Mouse (Mus musculus) brown adipose tissue, adult 24 weeks (tissue): ENCODE results near the gene Dpysl4. TPM values are rescaled to one million over a fixed set of nuclear protein-coding genes. Genes with fewer than 3 reads are reported as not detected.
A peak's percentile ranks its signal among the peaks of the same experiment; 100 is the strongest.

Source experiments
- H3K27ac ChIP-seq: fragments of 200-500 bp; replicated peaks from 2 replicates; pipeline ENCODE4 v1.5.1; 2012; ENCODE audit warnings: low read depth, mild to moderate bottlenecking, low read length
- H3K4me1 ChIP-seq: fragments of 200-500 bp; 2 replicates; pipeline ENCODE4 v1.6.1; 2012; ENCODE audit warnings: low read length, mixed read lengths; ENCODE audit not compliant: control insufficient read depth, insufficient read depth, insufficient read length
- H3K4me3 ChIP-seq: fragments of 200-500 bp; 2 replicates; pipeline ENCODE4 v1.5.1; 2012; ENCODE audit warnings: low read depth, mild to moderate bottlenecking, low read length, moderate library complexity; ENCODE audit not compliant: insufficient read depth
- polyA plus RNA-seq: library from polyadenylated mRNA; stranded (reverse); fragments of >200 nt; gene quantifications from 2 replicates; pipeline ENCODE4 v1.2.4, GENCODE M21; 2012; ENCODE audit not compliant: missing spikeins, insufficient read depth, insufficient read length

The Dpysl4 gene
- 0.54 TPM in 1 of 2 replicates, not detected in the other for polyA plus RNA-seq

DNA sequence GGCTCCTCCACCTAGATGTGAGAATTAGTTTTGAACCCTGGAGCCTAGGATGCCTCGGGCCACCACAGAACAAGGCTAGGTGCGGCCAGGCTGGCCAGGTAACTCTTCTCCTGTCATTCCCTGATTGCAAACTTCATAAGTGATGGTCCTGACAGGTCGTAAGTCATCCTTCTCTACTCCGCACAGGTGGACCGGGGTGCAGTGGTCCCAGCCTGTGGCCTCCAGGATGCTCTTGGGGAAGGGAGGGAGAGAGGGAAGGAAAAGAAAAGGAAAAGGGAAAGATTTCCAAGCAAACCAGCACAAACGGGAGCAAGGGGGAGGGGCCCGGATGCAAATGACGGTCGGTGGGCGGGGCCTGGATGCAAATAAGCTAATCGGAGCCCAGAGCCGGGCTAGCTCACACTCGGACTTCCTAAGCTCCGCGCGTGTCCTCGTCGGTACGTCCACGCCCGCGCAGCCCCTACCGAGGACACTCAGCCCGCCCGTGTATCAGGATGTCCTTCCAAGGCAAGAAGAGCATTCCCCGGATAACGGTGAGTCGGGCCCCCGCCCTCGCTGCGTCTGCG lies at the start of gene Dpysl4:
Gene Dpysl4, plus strand, starts transcription at position 373 of the 566 bp plus-strand sequence.
- Histone ChIP-seq H3K4me1 (no peaks in the 10 kb centered on the region), H3K27ac (no peak within 1 kb of the TSS), H3K4me3 (peak within 1 kb of the TSS; percentile 62)

DNA sequence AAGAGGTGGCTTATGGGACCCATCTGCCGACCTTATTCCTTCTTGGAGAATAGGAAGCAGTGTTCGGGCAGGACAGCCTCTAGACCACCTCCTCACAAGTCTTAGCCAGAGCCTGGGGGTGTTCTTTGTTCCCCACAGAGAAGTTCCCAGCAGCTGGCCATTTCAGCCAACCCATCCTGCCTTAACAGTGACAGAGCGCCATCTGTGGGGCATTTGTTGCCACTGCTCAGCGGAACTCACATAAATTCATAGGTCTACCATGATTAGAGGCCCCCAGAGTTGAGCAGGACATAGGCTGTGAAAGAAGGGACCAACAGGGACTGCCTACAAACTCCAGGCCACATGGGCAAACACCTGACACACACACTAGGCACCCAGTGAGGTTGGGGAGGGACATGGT lies 22.4 kb upstream of the Dpysl4 start:
- Histone ChIP-seq H3K4me3 (no peak overlapping the region), H3K4me1 (0 out of 2 replicates have a peak, but pooled peaks cover 4% of the 10 kb centered on the region), H3K27ac (no peak overlapping the region)

DNA sequence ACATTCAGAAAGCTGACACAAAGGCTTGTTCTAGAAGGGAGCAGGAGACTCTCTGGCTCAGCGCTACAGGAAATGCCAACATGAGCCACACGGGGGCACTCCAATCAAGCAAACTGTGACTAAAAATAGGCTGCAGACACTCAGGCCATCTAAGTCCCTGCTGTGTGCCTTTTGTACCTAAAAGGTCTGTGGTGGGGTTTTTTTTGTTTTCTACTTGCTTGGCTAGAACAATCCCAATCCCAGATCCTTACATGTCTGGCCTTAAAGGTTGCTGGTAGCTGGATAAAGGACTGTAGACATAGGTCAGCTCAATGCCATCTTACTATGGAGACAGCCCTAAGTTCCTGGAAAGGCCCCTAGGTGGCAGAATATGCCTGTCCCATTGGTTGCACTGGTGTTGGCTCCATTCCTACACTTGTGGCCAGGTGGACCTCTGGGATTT lies 17.6 kb upstream of the Dpysl4 start:
- Histone ChIP-seq H3K4me3 (no peak overlapping the region), H3K27ac (no peak overlapping the region), H3K4me1 (0 out of 2 replicates have a peak, but pooled peaks cover 4% of the 10 kb centered on the region)

DNA sequence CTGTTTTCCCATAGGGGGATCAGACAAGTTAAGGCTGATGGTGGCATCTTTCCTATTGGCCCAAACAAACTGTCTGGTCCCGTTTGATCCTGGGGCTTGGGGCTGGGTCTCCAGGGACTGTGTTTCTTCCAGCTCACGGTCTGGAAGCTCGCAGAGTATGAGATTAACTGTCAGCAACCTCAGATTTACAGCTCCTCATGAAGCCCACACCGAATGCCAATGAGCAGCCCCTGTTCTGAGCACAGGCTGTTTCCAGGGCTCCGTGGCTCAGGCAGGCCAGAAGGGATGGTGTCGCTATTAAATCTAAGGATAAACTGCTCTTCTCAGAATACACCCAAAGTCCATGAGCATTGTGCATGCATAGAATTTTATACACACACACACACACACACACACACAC lies 11.6 kb upstream of the Dpysl4 start:
- Histone ChIP-seq H3K27ac (no peak overlapping the region), H3K4me1 (no peaks in the 10 kb centered on the region), H3K4me3 (no peak overlapping the region)

DNA sequence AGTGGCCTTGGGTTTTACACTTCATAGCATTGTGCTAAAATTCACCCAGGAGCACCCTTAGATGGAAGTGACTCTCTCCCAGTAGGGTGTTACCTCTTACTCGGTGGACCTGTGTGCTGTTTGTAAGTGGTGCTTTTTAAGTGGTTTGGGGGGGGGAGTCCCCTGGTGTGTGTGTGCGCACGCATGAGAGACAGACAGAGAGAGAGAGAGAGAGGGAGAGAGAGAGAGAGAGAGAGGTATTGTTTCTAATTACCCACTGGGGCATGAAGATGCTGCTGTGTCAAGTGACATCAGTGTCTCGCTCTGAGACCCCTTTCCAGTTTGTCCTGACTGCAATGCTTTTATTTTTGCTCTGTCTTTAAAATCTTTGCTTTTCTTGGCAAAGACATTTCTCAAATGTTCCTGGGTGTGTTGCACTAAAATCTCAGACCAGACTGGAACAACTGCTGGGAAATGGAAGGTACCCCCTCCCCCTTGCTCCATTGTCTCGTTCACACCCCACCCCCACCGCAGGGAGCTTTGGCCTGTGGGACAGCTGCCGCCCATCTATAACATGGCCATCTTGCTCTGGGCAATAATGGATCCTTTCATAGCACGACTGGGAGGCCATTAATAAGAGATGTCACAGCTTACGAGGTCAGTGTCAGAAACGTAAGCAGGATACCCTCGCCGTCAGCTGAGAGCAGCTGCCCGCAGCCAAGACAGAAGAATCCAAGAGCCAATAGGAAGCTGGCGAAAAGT lies 10.6 kb upstream of the Dpysl4 start:
- H3K4me3 ChIP-seq = no peak overlapping the region
- no peaks in the 10 kb centered on the region for H3K4me1 ChIP-seq
- no peak overlapping the region for H3K27ac ChIP-seq

DNA sequence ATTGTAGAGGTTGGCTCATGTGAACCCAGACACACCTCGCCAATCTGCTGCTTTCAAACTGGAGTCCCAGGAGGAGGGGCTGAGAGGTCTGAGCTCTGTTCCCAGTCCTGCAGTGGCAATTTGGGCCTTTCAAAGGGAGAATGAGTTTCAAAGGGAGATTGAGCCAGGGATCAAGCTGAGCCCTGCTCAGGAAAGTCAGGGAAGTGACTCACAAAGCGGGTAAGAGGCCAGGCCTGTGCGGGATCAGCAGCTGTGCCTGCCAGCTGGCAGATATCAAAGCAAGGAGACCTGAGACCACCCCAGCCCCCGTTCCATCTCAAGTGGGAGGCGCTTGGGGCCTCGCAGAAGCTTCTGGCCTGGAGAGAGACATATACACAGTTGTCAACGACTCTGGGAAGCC lies 8.5 kb upstream of the Dpysl4 start:
- Histone ChIP-seq H3K27ac (no peak overlapping the region), H3K4me3 (no peak overlapping the region), H3K4me1 (no peaks in the 10 kb centered on the region)

DNA sequence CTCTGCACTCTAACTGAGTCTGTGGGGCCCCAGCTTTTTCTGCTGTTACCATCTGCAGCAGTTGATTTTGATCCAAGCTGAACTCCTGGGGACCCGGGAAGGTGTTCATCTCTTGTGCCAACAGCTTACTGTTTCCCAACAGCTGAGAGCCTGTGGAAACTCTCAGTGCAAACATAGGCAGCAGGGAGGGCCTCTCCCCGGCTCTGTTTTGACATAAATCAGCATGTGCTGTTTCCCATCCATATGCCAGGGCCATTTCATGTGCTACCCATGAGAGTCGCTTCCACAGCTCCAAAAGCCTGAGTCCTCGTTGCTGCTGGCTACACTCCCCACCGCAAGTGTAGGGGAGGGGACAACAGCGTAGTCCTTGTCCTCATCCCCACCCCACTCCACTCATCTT lies 7.6 kb upstream of the Dpysl4 start:
- no peak overlapping the region for H3K27ac ChIP-seq

DNA sequence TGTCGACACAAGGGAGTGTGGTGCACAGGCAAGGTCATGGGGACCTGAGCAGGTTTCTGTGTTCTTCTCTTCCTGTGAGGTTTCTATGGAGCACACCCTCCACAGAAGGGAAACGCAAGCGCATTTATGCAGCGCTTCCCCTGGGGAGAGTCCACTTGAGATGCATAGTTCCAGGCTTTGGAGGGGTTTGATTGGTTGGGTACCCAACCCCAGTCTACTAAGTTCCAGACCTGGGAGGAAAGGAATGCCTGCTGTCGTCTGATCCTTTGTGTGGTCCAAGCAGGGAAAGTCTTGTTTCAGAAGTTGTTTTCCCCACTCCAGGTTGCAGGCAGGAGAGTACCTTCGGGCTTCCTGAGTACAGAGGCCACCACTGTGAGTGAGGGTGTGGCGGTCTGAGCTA lies 6.7 kb upstream of the Dpysl4 start:
- H3K4me1 ChIP-seq = no peaks in the 10 kb centered on the region
- no peak overlapping the region for H3K4me3 ChIP-seq
- H3K27ac ChIP-seq = no peak overlapping the region

More for the DNA sequence above, 7.6 kb upstream of the Dpysl4 start:
- Histone ChIP-seq H3K4me1 (no peaks in the 10 kb centered on the region), H3K4me3 (no peak overlapping the region)

DNA sequence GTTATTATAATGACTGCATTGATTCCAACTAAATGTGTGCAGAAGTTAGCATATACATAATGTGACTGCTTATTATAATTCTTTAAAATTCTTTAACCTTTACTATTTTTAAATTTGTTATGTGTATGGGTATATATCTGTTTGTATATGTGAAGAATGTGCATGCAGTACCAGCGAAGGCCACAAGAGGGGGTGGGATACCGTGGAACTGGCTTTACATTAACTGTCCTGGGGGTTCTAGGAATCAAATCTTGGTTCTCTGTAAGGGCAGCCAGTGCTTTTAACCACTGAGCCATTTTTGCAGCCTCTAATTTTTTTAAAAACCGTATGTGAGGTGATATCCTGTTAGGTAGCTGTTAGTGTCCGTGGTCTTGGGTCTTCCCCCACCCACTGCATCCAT lies 5.1 kb upstream of the Dpysl4 start:
- H3K4me1 ChIP-seq = no peaks in the 10 kb centered on the region
- no peak overlapping the region for H3K4me3 ChIP-seq
- no peak overlapping the region for H3K27ac ChIP-seq

DNA sequence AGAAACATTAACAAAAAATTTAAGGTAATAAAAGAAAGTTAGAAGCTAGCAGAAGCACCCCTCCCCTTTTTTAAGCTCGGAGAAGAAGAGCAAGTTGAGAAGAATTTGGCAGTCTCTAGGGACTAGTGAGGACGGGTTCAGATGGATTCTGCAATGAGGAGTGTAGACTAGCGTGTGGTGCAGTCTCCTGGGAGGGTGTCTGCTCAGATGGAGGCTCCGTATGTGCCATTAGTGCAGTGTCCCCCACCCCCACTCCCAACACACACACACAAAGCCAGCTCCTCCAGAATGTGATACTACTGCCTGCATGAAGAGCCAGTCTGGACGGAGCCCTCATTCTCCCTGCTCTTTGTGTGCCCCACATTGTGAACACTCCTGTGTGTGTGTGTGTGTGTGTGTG lies 4.6 kb upstream of the Dpysl4 start:
- Histone ChIP-seq H3K4me1 (no peaks in the 10 kb centered on the region), H3K27ac (no peak overlapping the region), H3K4me3 (no peak overlapping the region)

DNA sequence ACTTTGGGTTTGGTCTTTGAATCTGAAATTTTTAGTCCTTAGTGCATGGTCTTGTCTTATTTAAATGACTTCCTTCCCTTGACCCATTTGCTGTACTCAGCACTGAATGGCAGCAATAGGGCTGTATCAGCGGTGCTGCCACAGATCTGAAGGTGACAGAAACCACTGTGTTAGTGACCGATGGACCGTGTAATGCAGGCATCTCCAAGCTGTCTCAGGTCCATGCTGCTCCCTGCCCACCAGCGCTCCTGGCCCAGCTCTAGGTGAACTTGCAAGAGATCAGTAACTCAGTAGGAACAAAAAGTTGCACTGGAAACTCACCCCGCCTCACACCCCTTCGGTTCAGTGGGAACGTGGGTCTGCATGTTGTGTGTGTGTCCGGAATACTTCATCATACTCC lies 3.5 kb upstream of the Dpysl4 start:
- H3K4me1 ChIP-seq = no peaks in the 10 kb centered on the region
- H3K4me3 ChIP-seq = no peak overlapping the region
- no peak overlapping the region for H3K27ac ChIP-seq

DNA sequence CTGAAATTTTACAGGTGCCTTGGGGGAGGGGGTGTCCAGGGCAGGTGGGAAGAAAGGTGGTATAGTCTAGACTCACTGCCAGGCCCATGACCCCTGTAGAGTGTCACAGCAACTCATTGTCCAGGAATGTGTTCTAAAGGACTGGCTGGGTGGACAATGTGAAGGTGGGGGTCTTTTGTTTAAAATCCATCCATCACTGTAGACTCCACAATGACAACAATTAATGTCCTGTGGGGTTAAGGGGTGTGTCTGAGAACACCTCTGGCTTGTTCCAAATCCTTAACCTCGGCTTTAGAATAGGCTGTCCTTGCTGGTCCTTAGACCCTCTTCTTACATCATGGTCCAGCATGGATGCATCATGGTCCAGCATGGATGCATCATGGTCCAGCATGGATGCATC lies 1.5 kb upstream of the Dpysl4 start:
- Histone ChIP-seq H3K4me3 (no peak overlapping the region), H3K27ac (no peak overlapping the region), H3K4me1 (no peaks in the 10 kb centered on the region)

DNA sequence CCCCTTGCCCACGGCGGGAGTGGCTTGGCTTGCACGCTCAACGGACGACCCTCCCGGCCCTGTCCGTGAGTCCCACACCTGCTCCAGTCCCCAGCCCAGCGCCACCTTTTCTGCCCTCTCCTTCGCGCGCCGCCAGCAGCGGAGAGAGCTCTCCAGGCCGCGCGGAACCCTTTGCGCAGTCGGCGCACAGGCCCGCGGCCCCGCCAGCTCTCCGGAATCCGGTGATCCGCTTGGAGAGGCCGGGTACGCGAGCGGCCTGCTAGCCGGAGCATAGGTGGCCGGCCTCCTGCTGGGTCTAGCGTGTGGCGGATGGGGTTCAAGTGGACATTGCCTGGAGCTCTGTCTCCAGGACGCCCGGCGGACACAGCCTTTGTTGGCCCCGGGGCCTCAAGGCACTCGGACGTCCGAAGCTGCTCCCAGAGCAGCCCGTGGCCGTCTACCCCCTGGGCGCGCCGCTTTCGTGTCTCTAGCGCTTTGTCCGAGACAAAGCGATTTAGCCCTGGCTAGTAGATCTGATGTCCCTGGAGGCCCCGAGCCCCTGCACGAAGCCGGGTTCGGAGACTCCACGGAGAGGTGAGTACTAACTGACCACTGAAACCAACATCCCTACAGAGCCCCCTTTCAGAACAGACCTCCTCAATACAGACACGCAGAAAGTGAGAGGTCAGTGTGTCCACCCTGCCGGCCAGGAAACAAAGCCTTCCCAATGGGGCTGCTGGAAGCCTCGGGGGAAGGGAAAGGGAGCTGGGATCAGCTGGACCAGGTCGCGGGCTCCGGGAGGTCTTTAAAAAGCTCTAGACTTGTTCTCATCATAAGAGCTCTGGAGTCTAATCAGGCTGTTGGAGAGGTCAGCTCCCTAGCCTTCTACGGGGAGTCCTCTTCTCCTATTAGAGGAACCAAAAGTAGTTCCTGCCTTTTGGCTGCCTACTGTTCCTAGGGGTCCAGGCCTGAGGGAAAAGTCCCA lies 676 bp downstream of the Dpysl4 start:
- H3K4me3 ChIP-seq = peak overlapping the region; percentile 62
- no peak overlapping the region for H3K27ac ChIP-seq
- H3K4me1 ChIP-seq = no peaks in the 10 kb centered on the region

DNA sequence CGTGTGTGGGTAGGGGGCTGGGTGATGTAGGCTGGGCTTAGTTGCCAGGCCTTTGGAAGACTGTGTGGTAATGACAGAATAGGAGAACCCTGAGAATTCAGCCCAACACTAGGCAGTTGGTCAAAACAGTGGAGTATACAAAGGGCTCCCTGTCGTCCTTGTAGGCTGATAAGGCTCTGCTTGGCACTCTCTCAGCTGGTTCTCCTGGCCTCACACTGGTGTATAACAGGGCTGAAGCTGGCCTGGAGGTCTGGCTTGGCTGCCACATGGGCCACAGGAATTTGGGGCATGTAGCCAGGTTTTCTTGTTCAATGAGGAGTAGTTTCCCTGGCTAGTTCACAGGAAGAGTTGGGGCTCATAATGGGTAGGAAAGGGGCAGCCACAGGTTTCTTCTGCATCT lies 2.0 kb downstream of the Dpysl4 start:
- H3K4me3 ChIP-seq = no peak overlapping the region
- H3K27ac ChIP-seq = no peak overlapping the region
- no peaks in the 10 kb centered on the region for H3K4me1 ChIP-seq
